Mouse (Mus musculus) hematopoietic multipotent progenitor cell, adult 10-12 weeks (in vitro differentiated cells): ENCODE measurements around the gene Vmn2r56. TPM values are rescaled to one million over a fixed set of nuclear protein-coding genes. Genes with fewer than 3 reads are reported as not detected.

Experiments used
- polyA plus RNA-seq: library from polyadenylated mRNA; stranded (reverse); fragments of >175 nt; gene quantifications from 2 replicates; pipeline ENCODE4 v1.2.3, GENCODE M21; 2012; ENCODE audit warnings: low replicate concordance

Gene Vmn2r56
- not detected in 2 replicates for polyA plus RNA-seq

DNA sequence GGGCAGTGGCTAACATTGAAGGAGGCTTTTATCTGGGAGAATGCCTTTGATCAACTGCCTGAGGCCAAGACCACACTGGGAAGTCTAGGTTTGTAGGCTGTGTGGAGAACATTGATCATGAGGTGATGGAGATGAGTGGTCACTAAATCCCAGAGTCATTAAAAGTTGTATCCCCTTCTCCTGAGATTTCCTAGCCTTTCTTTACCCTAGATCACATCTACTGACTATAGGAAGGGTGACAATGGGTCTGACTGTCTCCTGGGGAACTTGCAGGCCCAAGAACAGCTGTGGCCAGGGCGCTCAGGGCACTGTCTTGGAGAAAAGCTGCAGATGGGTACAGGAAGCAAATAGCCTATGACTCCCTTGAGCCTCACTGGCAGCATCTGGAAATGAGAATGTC, at the start of gene Vmn2r56:
Vmn2r56 (minus strand) TSS at position 101 of the 400 bp plus-strand sequence.

DNA sequence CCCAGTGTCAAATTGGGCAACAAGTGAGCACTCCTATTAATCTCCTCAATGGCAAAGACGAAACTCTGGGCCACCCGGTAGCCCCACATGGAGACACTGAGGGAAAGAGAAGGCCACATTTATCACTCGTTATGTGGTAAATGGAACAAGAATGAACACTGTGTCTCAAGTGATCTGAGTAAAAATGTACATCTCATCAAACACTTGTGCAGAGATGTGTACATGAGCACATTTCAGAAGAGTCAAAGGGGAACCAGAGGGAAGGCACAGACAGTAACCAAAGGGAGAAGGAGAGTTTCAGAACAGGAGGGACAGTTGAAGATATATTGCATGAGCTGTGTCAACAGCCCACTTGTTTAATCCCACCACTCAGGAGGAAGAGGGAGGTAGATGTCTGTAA, 49.9 kb downstream of the Vmn2r56 start, which contains the start of gene Vmn2r55:
Vmn2r55 (minus strand) TSS at position 101 of the 400 bp plus-strand sequence.

DNA sequence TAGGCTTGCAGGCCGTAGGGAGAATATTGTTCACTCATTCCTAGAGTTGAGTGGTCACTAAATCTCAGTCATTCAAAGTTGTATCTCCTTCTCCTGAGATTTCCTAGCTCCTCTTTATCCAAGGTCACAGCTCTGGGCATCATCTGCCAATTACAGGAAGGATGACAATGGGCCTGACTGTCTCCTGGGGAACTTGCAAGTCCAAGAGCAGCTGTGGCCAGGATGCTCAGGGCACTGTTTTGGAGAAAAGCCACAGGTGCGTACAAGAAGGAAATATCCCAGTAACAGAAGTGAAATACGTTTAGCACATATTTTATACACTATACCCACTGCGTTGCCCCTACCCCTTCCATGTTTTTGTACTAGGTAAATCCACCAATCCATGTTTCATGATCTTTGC, 94.6 kb downstream of the Vmn2r56 start, which contains the start of gene Vmn2r54:
Vmn2r54 (minus strand) TSS at position 101 of the 400 bp plus-strand sequence.

Other genes with a start within 250 kb of the Vmn2r56 start
- not detected in 2 replicates for gene 2900092C05Rik, start 222.5 kb downstream of the Vmn2r56 start, polyA plus RNA-seq
- gene Vmn2r53, start 126.2 kb downstream of the Vmn2r56 start, polyA plus RNA-seq, result not detected in 2 replicates
- not detected in 2 replicates for gene Vmn2r54, start 94.7 kb downstream of the Vmn2r56 start, polyA plus RNA-seq
- not detected in 2 replicates for gene Vmn2r55, start 50.0 kb downstream of the Vmn2r56 start, polyA plus RNA-seq
- 0.33 and 1.6 TPM in 2 replicates for gene Zscan18, start 68.6 kb upstream of the Vmn2r56 start, polyA plus RNA-seq
- gene Zfp329, start 83.9 kb upstream of the Vmn2r56 start, polyA plus RNA-seq, result 0.53 and 1.9 TPM in 2 replicates
- 2.6 TPM in 2 replicates for gene Zfp110, start 99.8 kb upstream of the Vmn2r56 start, polyA plus RNA-seq
- gene Zfp128, start 146.2 kb upstream of the Vmn2r56 start, polyA plus RNA-seq, result 0.53 and 0.71 TPM in 2 replicates
- 2.2 and 4.2 TPM in 2 replicates for gene Zscan22, start 162.8 kb upstream of the Vmn2r56 start, polyA plus RNA-seq
- 409 and 2,630 TPM in 2 replicates for gene Rps5, start 187.3 kb upstream of the Vmn2r56 start, polyA plus RNA-seq
- 0.27 and 0.29 TPM in 2 replicates for gene Rnf225, start 192.4 kb upstream of the Vmn2r56 start, polyA plus RNA-seq
- 5.9 and 17.5 TPM in 2 replicates for gene Zfp324, start 230.8 kb upstream of the Vmn2r56 start, polyA plus RNA-seq
- 4.8 and 5.9 TPM in 2 replicates for gene Zfp446, start 242.8 kb upstream of the Vmn2r56 start, polyA plus RNA-seq